Mouse (Mus musculus): Measurements from ENCODE around the gene Cfap54.

Cfap54 gene

GRCm38 (mm10) chr10:92942848-92943645, 138.4 kb downstream of the Cfap54 start:
- no peak for DNase-seq (ENCODE audit: extremely low spot score, low spot score)

GRCm38 (mm10) chr10:92941616-92942015, 139.8 kb downstream of the Cfap54 start:
- no peak for DNase-seq (ENCODE audit: extremely low spot score, low spot score)

DNA sequence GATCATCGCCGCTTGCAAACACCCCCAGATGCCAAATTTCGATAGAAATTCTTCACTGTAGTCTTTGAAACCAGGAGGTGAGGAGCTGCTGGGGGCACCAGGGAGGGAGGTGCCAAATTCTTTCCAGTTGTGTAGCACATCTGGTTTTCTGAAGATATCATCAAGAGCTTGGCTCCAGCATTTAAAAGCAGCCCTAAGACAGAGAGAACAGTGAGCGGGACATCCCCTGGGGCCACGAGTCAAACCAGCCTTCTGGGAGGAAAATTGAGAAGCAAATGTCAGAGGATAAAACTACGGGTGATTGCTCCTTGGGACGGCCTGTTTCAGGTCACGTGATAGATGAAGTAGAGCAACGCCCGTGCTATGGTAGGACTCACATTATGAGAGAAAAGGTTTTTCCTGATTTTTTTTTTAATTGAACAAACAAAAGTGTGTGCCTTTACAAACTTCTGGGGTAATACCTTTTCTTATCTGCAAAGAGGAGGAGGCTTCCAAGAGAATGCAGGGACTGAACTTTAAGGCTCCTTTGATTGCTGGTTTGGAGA, 143.6 kb downstream of the Cfap54 start:
- no peak for DNase-seq (ENCODE audit: extremely low spot score, low spot score)

DNA sequence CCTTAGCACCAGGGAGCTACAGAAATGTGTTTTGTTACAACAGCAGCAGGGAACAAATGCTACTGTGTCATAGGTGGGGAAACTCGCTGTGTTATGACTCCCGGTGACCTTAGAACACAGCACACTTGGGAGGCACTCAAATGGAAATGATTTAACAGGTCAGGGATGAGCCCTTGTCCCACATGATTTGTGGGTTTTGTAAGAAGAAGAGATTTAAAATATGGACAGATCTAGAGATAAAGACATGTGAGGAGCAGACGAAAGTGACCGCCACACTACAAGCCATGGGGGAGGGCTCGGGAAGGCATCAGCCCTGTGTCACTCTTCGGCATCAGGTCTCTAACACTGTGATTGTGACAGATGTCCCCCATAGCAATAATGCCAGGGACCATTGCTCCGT, 144.3 kb downstream of the Cfap54 start:
- DNase-seq (ENCODE audit: extremely low spot score, low spot score), result no peak

DNA sequence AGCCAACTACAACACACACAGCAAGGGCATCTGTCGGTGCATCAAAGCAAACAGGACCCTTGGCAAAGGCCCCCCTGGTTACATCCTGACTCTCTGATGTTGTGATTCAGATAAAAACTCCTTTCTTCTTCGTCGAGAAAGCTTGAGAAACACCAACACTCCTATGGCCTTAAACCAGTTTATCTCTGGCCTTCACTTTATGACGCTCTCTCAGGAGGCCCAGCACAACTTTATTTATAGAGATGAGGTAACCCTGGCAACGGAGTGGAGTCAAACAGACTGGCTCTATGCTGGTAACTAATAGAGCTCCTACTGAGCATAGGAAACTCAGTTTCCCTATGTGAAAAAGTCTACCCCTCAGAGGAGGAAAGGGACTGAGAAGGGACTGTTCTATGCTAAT, 146.9 kb downstream of the Cfap54 start:
- DNase-seq (ENCODE audit: extremely low spot score, low spot score), result no peak

DNA sequence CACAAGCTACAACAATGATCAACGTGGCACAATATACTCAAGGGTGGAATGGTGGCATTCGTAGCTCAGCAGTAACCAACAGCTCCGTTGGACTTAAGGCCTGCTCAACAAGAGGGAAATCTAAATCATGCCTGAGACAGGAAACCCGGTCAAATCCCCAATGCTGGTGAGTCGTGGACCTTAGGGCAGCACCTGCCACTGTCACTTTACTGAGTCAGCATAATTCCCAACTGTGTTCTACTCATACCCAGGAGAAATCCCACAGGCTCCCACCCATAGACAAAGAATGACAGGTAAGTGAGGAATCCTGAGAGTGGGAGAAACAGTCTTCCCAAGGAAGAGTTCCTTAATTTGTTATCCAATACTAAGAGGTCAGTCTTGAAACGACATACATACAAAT, 147.8 kb downstream of the Cfap54 start:
- DNase-seq (ENCODE audit: extremely low spot score, low spot score), result no peak

DNA sequence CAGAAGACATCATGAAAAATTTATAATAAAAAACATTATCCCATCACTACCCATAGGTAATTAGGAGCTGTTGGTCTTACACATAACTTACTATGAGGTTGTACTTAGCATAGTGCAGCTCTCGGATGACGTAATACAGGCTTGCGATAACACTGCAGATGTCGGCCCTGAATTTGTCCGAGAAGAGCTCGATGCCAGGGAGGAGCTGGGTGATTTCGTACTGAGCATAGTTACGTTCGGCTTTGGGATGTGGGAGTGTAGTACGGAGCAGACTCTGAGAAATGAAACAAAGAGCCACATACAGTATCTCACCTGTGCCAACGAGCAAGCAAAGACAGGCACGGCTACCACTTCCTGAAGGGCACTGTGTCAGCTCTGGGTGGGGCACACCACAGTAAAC, 149.0 kb downstream of the Cfap54 start:
- no peak for DNase-seq (ENCODE audit: extremely low spot score, low spot score)

GRCm38 (mm10) chr10:92930036-92930435, 151.4 kb downstream of the Cfap54 start:
- DNase-seq (ENCODE audit: extremely low spot score, low spot score), result no peak

GRCm38 (mm10) chr10:92928256-92928655, 153.2 kb downstream of the Cfap54 start:
- DNase-seq (ENCODE audit: extremely low spot score, low spot score), result no peak

DNA sequence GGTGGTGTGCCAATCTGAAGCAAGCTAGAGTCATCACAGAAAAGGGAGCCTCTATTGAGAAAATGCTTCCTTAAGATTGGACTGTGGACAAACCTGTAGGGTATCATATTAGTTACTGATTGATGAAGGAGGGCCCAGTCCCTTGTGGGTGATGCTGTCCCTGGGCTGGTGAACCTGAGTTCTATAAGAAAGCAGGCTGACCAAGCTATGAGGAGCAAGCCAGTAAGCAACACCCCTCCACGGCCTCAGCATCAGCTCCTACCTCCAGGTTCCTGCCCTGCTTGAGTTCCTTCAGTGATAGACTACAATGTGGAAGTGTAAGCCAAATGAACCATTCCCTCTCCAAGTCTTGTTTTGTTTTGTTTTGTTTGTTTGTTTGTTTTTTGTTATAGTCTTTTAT, 162.9 kb downstream of the Cfap54 start:
- DNase-seq (ENCODE audit: extremely low spot score, low spot score), result no peak

DNA sequence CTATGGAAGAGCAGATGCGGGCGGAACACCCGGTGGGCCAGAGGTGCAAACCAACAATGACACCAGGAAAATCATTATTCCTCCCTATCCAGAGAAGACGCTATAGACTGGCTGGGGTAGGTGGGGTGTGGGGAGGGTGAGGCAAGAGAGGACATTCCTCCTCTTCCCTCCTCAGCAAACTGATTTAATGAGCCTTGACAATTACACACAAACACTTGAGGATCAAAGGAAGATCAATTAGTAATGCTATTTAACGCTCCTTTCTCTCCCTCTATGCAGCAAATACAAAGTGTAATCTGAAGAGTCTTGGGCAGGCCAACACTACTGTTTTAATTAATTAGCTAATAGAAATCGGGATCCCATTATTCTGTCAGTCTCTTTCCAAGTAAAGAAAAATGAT, 174.2 kb downstream of the Cfap54 start:
- no peak for DNase-seq (ENCODE audit: extremely low spot score, low spot score)

GRCm38 (mm10) chr10:92888466-92888865, 193.0 kb downstream of the Cfap54 start:
- no peak for DNase-seq (ENCODE audit: extremely low spot score, low spot score)

- no peak for DNase-seq (ENCODE audit: extremely low spot score, low spot score)
These were observed 203.4 kb downstream of the Cfap54 start for GRCm38 (mm10) chr10:92878000-92878399.

DNA sequence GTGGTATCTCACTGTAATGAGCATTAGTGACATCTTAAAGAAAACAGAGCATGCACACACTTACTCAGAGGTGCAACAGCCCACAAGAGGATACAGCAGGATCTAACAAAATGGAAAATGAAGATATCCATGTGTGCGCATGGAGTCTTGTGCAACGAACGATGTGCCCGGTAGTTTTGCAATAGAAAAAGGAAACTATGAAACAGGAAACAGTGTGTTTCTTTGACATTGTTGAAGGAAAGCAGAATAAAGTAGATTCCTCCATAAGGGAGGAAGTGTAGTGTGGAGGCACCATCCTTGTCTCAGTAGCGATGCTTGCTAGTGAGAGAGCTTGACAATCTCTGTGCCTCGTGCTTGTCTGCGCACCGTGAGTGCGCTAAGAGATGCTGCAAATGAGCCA, 240.4 kb downstream of the Cfap54 start:
- DNase-seq (ENCODE audit: extremely low spot score, low spot score), result no peak

DNA sequence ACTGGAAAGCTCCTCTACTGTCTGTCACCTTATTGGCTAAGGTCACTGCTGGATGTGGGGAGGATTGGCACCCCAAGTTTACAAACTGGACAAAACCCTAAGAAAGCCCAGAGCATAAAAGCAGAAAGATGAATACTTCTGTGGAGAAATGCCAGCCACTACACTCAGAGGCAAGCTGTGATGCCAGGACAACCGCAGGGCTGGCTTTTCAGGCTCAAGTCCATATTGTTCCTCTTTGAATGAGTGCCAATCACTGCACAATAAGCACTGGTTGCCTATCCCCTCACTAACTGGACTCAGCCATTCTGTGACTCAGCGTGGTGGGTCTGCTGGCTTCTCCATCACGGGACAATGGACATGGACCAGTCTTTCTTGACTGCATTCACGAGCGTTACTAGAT, 243.8 kb downstream of the Cfap54 start:
- no peak for DNase-seq (ENCODE audit: extremely low spot score, low spot score)

DNA sequence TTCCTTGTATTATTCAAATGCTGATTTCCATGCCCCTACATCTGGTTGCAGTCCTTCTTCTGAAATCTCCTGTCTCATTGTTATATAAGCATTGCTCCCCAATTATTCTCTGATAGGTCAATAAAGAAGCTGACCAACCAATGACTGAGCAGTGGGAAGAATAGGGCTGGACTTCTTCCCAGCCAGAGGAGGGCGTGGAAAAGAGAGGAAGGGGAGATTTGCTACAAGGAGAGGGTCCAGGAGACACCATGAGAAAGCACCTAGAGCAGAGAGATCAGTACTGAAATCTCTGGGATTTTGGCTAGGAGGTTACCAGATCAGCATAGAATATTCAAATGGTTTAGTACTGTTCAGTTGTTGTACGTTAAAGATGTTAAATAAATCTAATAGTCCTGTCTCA, 244.4 kb downstream of the Cfap54 start:
- DNase-seq (ENCODE audit: extremely low spot score, low spot score), result no peak

GRCm38 (mm10) chr10:92821499-92821898, 259.9 kb downstream of the Cfap54 start:
- no peak for DNase-seq (ENCODE audit: extremely low spot score, low spot score)

DNA sequence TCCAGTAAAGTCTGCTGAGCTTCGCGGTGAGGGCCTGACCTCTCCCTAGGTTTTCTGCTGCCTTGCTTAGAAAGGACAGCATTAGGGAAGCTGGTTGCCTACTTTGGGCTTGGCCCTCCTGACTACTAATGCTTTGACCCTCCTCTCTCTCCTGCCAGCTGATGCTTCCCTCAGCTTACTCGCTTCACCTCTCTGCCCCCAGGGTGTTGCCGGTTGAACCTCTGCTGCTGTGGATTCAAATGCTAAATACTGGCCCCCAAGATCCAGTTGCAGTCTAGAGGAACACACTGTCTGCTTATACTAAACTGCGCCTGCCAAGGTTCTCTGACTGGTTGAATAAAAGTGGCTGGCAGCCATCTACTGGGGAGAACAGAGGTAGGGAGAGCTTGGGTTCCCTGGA, 263.2 kb downstream of the Cfap54 start:
- DNase-seq (ENCODE audit: extremely low spot score, low spot score), result no peak

DNA sequence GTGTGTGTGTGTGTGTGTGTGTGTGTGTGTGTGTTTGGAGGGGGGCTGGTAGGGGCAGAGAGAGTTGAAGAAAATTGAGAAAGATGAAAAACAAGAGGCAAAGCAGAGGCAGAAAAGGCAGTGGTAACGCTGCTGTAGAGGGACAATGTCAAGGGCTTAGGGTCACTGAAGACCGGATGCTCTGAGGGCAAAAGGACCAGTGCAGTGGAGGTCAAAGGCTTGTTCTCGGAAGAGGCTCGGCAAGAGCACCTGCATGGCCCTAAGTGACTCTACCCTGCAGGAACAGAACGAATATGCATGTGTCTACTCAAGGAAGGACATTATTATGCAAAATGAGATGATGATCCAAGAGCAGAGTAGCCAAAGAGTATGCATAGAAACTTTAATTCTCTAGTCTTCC, 264.5 kb downstream of the Cfap54 start:
- no peak for DNase-seq (ENCODE audit: extremely low spot score, low spot score)

- DNase-seq (ENCODE audit: extremely low spot score, low spot score), result no peak
These were observed 270.5 kb downstream of the Cfap54 start for GRCm38 (mm10) chr10:92810894-92811293.

DNA sequence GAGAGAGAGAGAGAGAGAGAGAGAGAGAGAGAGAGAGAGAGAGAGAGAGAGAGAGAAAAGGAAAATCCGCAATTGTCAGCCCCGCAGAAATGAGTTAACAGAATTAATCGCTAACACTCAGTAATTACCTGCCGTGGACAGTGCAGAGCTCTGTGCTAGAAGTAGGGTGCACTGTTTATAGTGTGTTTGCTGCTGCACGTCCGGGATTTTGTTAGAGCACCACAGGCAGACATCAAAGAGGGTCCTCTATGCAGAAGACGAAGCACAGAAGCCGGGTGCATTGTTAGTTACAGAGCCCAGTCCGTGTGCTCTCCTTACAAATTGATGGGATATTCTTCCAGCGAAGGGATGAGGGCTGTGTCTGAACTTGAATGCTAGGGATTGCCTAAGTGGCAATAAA, 289.5 kb downstream of the Cfap54 start:
- no peak for DNase-seq (ENCODE audit: extremely low spot score, low spot score)

- DNase-seq (ENCODE audit: extremely low spot score, low spot score), result no peak
These were observed 289.9 kb downstream of the Cfap54 start for GRCm38 (mm10) chr10:92791531-92791900.

DNA sequence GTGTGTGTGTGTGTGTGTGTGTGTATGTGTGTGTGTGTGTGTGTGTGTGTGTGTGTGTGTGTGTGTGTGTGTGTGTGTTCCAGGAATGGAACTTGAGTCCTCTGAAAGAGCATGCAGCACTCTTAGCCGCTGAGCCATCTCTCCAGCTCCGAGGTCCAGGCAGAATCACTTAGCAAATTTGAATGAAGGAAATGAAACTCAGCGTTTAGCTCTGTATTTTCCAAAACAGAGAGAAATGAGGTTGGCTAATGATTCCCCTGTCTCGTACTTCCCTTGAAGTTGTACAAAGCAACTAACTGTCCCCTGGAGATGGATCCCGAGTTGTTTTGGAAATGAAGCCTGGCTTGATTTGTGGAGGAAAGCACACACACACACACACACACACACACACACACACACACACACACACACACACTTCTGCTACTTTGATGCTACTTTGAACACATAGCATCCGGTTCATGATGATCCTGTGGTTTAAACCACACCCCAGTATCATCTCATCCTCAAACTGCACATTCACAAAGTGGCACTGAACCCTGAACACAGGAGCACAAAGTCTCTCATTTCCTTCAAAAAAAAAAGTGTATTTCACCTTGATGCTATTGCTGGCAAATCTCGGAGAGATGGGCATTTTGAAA, 290.4 kb downstream of the Cfap54 start:
- DNase-seq (ENCODE audit: extremely low spot score, low spot score), result no peak
